Mouse (Mus musculus) adrenal gland, postnatal 14 days (tissue): ENCODE data around the gene Esrrg. TPM values are rescaled to one million over a fixed set of nuclear protein-coding genes. Genes with fewer than 3 reads are reported as not detected.

Experiments
- DNase-seq: peaks from one replicate; pipeline ENCODE4 v3.0.0; 2021; ENCODE audit warnings: mixed read lengths
- total RNA-seq: library from RNA; stranded (reverse); gene quantifications from 2 replicates; pipeline ENCODE4 v1.2.3, GENCODE M21; 2021

Esrrg gene
- total RNA-seq, 1 experiment from 2014 or later = 17.7 TPM

GRCm38 (mm10) chr1:187910718-187911117 is 302.1 kb downstream of the Esrrg start:
- DNase-seq = peak; percentile 73

GRCm38 (mm10) chr1:187911201-187911600 is 302.6 kb downstream of the Esrrg start:
- DNase-seq = no peak

GRCm38 (mm10) chr1:187918303-187918702 is 309.7 kb downstream of the Esrrg start:
- no peak for DNase-seq

- DNase-seq = no peak
Measured at GRCm38 (mm10) chr1:187918939-187919338, 310.3 kb downstream of the Esrrg start.

- no peak for DNase-seq
Measured at GRCm38 (mm10) chr1:187920156-187920777, 311.7 kb downstream of the Esrrg start.

- DNase-seq = no peak
Measured at GRCm38 (mm10) chr1:187931146-187931545, 322.6 kb downstream of the Esrrg start.

GRCm38 (mm10) chr1:187938652-187939051 is 330.1 kb downstream of the Esrrg start:
- DNase-seq = no peak

GRCm38 (mm10) chr1:187939078-187939477 is 330.5 kb downstream of the Esrrg start:
- DNase-seq = no peak

GRCm38 (mm10) chr1:187951506-187951905 is 342.9 kb downstream of the Esrrg start:
- DNase-seq = no peak

GRCm38 (mm10) chr1:187956702-187957101 is 348.1 kb downstream of the Esrrg start:
- no peak for DNase-seq

- DNase-seq = no peak
Measured at GRCm38 (mm10) chr1:187959192-187959591, 350.6 kb downstream of the Esrrg start.

- DNase-seq = no peak
Measured at GRCm38 (mm10) chr1:187961452-187961851, 352.9 kb downstream of the Esrrg start.

GRCm38 (mm10) chr1:187964829-187965760 is 356.5 kb downstream of the Esrrg start:
- no peak for DNase-seq

GRCm38 (mm10) chr1:187965921-187966320 is 357.3 kb downstream of the Esrrg start:
- no peak for DNase-seq

GRCm38 (mm10) chr1:187968379-187968778 is 359.8 kb downstream of the Esrrg start:
- DNase-seq = no peak

- DNase-seq = no peak
Measured at GRCm38 (mm10) chr1:187969491-187969890, 360.9 kb downstream of the Esrrg start.

- peak; percentile 59 for DNase-seq
Measured at GRCm38 (mm10) chr1:187974396-187974795, 365.8 kb downstream of the Esrrg start.

- DNase-seq = no peak
Measured at GRCm38 (mm10) chr1:187975465-187976352, 367.1 kb downstream of the Esrrg start.

GRCm38 (mm10) chr1:187976353-187976730 is 367.8 kb downstream of the Esrrg start:
- no peak for DNase-seq

- no peak for DNase-seq
Measured at GRCm38 (mm10) chr1:187981028-187981427, 372.4 kb downstream of the Esrrg start.

GRCm38 (mm10) chr1:187983177-187983576 is 374.6 kb downstream of the Esrrg start:
- DNase-seq = no peak

GRCm38 (mm10) chr1:187990161-187990560 is 381.6 kb downstream of the Esrrg start:
- DNase-seq = peak; percentile 24
